Mouse (Mus musculus) neural tube, embryonic 13.5 days (tissue): ENCODE measurements at regions not wholly inside any gene's neighbourhood (a gene's known extent, or its start where the extent isn't known, plus 50 kb on each side); places are given as distances from the start of the nearest gene placed in this dataset.
A peak's percentile ranks its signal among the peaks of the same experiment; 100 is the strongest.

Experiments
- ATAC-seq: fragments of 200-750 bp; cut with Nextera tagmentation; 2 replicates; pipeline ENCODE4 v1.8.0; 2017; ENCODE audit warnings: low read depth, mild to moderate bottlenecking, moderate TSS enrichment, moderate library complexity
- H3K27ac ChIP-seq: fragments of 300-500 bp; sonication (generic); replicated peaks from 2 replicates; pipeline ENCODE4 v1.5.1; 2015; ENCODE audit warnings: moderate library complexity, mild to moderate bottlenecking, inconsistent platforms
- H3K27me3 ChIP-seq: fragments of 300-500 bp; sonication (generic); 2 replicates; pipeline ENCODE4 v1.6.1; 2015; ENCODE audit warnings: mild to moderate bottlenecking, inconsistent platforms
- H3K36me3 ChIP-seq: fragments of 300-500 bp; sonication (generic); 2 replicates; pipeline ENCODE4 v1.6.1; 2015; ENCODE audit warnings: mild to moderate bottlenecking, inconsistent platforms
- H3K4me1 ChIP-seq: fragments of 300-500 bp; sonication (generic); replicated peaks from 2 replicates; pipeline ENCODE4 v1.6.1; 2015; ENCODE audit warnings: inconsistent platforms
- H3K4me2 ChIP-seq: fragments of 300-500 bp; sonication (generic); 2 replicates; pipeline ENCODE4 v1.6.1; 2015; ENCODE audit warnings: inconsistent platforms, mild to moderate bottlenecking, moderate library complexity
- H3K4me3 ChIP-seq: fragments of 300-500 bp; sonication (generic); 2 replicates; pipeline ENCODE4 v1.5.1; 2015; ENCODE audit warnings: mild to moderate bottlenecking, inconsistent platforms
- H3K9ac ChIP-seq: fragments of 300-500 bp; sonication (generic); 2 replicates; pipeline ENCODE4 v1.6.1; 2015; ENCODE audit warnings: moderate library complexity, mild to moderate bottlenecking, inconsistent platforms
- H3K9me3 ChIP-seq: fragments of 300-500 bp; sonication (generic); 2 replicates; pipeline ENCODE4 v1.6.1; 2016; ENCODE audit warnings: inconsistent platforms
- WGBS: fragments of 180-500 bp; shearing (Covaris S2); methylation state at CpG from one replicate; pipeline ENCODE4 v1.1.7; 2015; 5-methylcytosine and 5-hydroxymethylcytosine counted together

DNA sequence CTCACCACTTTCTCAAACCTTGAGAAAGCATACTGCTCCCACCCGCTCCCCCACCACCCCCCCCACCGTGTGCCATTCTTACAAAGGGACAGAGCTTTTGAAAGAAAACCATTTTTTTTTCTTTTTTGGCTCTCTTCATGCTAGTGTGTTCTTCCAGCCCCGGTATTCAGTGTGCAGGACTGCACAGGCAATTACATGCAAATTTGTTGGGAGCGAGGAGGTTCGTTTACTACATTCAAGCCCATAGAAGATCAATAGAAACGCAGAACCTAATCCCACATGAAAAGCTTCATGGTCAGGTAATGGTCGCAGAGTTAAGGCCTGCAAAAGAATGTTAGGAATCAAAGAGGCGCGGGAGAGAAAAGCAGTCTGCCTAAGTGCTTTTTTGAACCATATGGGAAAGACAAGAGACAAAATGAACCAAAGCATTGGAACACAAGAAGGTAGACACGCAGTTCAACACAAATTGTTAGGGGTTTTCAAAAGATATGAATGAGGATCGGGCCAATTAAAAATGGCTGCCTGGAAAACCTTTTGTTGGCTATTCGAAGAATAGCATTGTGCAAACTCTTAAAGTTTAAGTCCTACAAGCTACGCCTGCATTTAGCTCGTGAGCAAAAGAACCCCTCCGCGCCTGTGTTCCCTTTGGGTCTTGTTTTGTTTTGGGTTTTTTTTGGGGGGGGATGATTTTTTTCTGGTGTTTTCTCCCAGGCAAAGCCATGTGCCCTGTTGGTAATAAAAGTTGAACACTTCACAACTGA, 166.6 kb upstream of the Id4 start:
- H3K27me3 ChIP-seq, result no peaks in the 10 kb centered on the region
- no peak overlapping the region for H3K27ac ChIP-seq
- 70% methylated on average over 16 of the region's 16 CpGs for WGBS
- H3K4me2 ChIP-seq, result no peak overlapping the region
- no peaks in the 10 kb centered on the region for H3K36me3 ChIP-seq
- no peaks in the 10 kb centered on the region for H3K9me3 ChIP-seq
- no peak for ATAC-seq
- no peaks in the 10 kb centered on the region for H3K4me1 ChIP-seq
- H3K9ac ChIP-seq, result no peak overlapping the region
- no peak overlapping the region for H3K4me3 ChIP-seq

DNA sequence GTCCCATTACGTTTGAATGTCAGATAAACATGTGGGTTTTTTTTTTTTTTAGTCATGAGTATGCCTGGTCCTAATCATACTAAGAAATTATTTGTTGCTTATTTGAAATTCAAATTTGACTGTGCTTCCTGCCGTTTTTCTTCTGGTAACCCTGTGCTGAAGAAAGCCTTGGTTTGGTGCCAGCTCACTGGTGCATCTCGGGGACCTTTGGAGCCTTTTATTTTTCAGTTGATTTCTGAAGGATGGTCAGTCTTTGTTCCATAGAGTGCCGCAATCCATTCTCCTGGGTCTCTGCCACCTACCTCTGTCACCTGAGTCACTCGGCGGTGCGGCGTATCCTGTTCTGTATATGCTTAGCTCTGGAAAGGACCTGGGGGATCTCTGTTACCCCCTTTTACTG, 158.9 kb upstream of the Id4 start:
- ATAC-seq, result no peak
- Histone ChIP-seq H3K4me3 (no peak overlapping the region), H3K9ac (no peak overlapping the region), H3K9me3 (no peaks in the 10 kb centered on the region), H3K36me3 (no peaks in the 10 kb centered on the region), H3K27ac (peak overlapping the region; percentile 68), H3K27me3 (no peaks in the 10 kb centered on the region), H3K4me2 (no peak overlapping the region), H3K4me1 (peaks cover 34% of the 10 kb centered on the region)
- WGBS, result 67% methylated on average over 8 of the region's 8 CpGs

DNA sequence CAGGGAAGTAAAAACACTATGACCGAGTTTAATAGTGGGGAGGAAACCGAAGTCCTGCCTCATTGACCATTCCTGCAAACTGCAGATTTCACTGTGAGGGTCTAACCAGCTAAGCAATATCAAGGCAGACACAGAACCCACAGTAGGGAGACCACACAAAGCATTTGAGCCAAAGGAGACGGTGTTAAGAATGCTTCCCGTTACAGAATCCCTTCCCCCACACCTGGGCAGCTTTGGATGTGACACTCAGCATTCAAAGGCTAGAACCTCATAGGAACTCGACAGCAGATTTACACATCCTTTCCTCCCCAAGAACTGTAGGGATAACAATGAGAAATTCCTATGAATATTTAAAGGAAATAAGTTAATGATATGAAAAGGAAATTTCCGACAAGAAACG, 158.5 kb upstream of the Id4 start:
- Histone ChIP-seq H3K9ac (no peak overlapping the region), H3K4me3 (no peak overlapping the region), H3K4me2 (no peak overlapping the region), H3K4me1 (peaks cover 34% of the 10 kb centered on the region), H3K36me3 (no peaks in the 10 kb centered on the region), H3K9me3 (no peaks in the 10 kb centered on the region), H3K27ac (peak overlapping the region; percentile 68), H3K27me3 (no peaks in the 10 kb centered on the region)
- WGBS, result 46% methylated on average over 7 of the region's 7 CpGs
- no peak for ATAC-seq

DNA sequence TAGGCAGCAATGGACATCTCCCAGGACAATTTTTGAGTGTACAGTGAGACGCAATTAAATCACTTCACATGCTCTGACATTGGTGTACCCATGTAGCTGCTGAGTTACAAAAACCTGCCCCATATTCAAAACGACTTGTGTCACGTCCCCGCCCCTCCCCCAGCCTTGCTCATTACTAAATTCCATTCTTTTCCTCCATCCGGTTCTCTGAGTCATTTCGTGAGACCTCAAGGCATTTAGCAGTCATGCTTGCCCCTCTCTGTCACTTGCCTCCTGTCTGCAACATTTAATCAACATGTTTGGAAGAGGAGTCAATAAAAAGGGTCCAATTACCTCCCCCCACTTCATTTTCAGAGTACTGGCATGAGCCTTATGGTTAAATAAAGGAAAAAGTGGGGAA, 156.3 kb upstream of the Id4 start:
- Histone ChIP-seq H3K4me2 (no peak overlapping the region), H3K4me1 (peaks cover 34% of the 10 kb centered on the region), H3K36me3 (no peaks in the 10 kb centered on the region), H3K27me3 (no peaks in the 10 kb centered on the region), H3K9ac (no peak overlapping the region), H3K9me3 (no peaks in the 10 kb centered on the region), H3K27ac (no peak overlapping the region), H3K4me3 (no peak overlapping the region)
- ATAC-seq, result no peak
- 62% methylated on average over 6 of the region's 6 CpGs for WGBS

- Histone ChIP-seq H3K9ac (no peak overlapping the region), H3K4me1 (peaks cover 32% of the 10 kb centered on the region), H3K27me3 (no peaks in the 10 kb centered on the region), H3K36me3 (no peaks in the 10 kb centered on the region), H3K4me2 (0 out of 2 replicates have a peak overlapping the region, but pooled peaks have one; percentile 18), H3K4me3 (no peak overlapping the region), H3K27ac (peak overlapping the region; percentile 65; the same call in 1 of the 2 replicates), H3K9me3 (no peaks in the 10 kb centered on the region)
- WGBS, result 29% methylated on average over 5 of the region's 5 CpGs
- no peak for ATAC-seq
Observed at GRCm38 (mm10) chr13:48106946-48107345, 154.1 kb upstream of the Id4 start.

GRCm38 (mm10) chr13:48115890-48116289, 145.1 kb upstream of the Id4 start:
- no peak overlapping the region for H3K9ac ChIP-seq
- H3K36me3 ChIP-seq, result no peaks in the 10 kb centered on the region
- H3K4me2 ChIP-seq, result no peak overlapping the region
- H3K4me3 ChIP-seq, result no peak overlapping the region
- H3K4me1 ChIP-seq, result no peaks in the 10 kb centered on the region
- H3K27ac ChIP-seq, result no peak overlapping the region
- no peak for ATAC-seq
- no peaks in the 10 kb centered on the region for H3K27me3 ChIP-seq
- WGBS, result 83% methylated on average over 7 of the region's 7 CpGs
- H3K9me3 ChIP-seq, result 0 out of 2 replicates have a peak, but pooled peaks cover 5% of the 10 kb centered on the region

DNA sequence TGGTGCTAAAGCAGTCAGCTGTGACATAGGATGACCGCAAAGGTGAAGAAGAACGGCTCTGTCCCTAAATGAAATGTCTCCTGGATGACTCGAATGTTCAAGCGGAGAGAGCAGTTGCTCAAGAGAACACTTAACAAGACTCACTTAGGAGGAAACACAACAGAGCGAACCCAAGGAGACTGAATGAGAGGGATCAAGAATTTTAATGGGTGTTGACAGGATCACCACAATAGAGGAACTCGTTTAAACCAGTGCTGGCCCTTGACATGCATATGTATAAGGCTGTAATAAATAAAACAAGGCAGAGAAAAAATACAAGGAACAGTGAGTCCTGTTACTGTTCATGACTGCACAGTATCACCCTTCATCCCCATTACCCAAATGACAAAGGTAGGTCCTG, 134.4 kb upstream of the Id4 start:
- H3K4me1 ChIP-seq, result peaks cover 39% of the 10 kb centered on the region
- H3K27me3 ChIP-seq, result no peaks in the 10 kb centered on the region
- H3K4me3 ChIP-seq, result no peak overlapping the region
- peak; percentile 38 for ATAC-seq
- no peaks in the 10 kb centered on the region for H3K36me3 ChIP-seq
- H3K27ac ChIP-seq, result peak overlapping the region; percentile 49; the same call in 1 of the 2 replicates
- WGBS, result 19% methylated on average over 6 of the region's 6 CpGs
- no peaks in the 10 kb centered on the region for H3K9me3 ChIP-seq
- H3K4me2 ChIP-seq, result no peak overlapping the region
- H3K9ac ChIP-seq, result no peak overlapping the region

DNA sequence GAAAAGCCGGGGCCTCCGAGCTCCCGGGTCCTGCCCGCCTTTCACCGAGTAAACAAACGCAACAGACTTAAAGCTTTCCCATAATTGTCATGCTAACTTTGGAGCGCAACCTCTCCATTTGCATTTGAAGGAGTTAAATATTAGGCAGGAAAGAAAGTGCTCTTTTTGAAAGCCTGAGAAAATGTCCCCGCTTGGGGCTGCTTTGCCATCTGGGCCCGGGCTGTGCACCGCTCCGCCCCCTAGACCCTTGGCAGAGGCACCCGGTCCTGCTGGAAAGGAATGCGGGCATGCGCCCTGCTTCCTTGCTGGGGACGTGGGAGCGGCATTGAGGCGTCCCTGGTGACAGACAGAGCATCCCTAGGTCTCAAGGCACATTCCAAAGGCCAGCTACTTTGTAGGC, 130.3 kb upstream of the Id4 start:
- Histone ChIP-seq H3K9me3 (no peaks in the 10 kb centered on the region), H3K27me3 (no peaks in the 10 kb centered on the region), H3K36me3 (no peaks in the 10 kb centered on the region), H3K4me2 (peak overlapping the region; percentile 41), H3K4me1 (peaks cover 52% of the 10 kb centered on the region), H3K9ac (no peak overlapping the region), H3K4me3 (no peak overlapping the region), H3K27ac (peak overlapping the region; percentile 78)
- WGBS, result under 1% methylated on average over 17 of the region's 17 CpGs
- ATAC-seq, result peak; percentile 86

DNA sequence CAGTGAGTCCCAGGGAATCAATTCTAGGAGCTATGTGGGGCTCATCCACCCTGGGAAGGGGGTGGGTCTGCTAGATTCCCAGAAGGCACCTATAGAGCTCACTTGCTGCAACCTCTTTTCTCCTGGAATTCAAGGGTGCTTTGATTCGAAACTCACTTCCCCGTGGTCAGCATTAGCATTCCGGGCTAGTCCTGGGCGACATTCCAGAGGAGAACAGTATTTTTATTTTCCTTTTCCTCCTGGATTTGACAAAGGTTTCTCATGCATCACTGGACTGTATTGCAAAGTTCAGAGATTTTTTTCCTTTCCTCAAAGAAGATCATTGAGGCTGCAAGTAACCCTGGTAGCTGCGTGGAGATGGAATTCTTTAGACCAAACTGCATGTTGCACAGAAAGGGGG, 129.3 kb upstream of the Id4 start:
- peak; percentile 52; the same call in 1 of the 2 replicates for ATAC-seq
- no peak overlapping the region for H3K4me3 ChIP-seq
- peak overlapping the region; percentile 78 for H3K27ac ChIP-seq
- 16% methylated on average over 5 of the region's 5 CpGs for WGBS
- H3K4me2 ChIP-seq, result peak overlapping the region; percentile 41; the same call in 1 of the 2 replicates
- H3K4me1 ChIP-seq, result peaks cover 51% of the 10 kb centered on the region
- H3K27me3 ChIP-seq, result no peaks in the 10 kb centered on the region
- no peak overlapping the region for H3K9ac ChIP-seq
- no peaks in the 10 kb centered on the region for H3K36me3 ChIP-seq
- no peaks in the 10 kb centered on the region for H3K9me3 ChIP-seq

DNA sequence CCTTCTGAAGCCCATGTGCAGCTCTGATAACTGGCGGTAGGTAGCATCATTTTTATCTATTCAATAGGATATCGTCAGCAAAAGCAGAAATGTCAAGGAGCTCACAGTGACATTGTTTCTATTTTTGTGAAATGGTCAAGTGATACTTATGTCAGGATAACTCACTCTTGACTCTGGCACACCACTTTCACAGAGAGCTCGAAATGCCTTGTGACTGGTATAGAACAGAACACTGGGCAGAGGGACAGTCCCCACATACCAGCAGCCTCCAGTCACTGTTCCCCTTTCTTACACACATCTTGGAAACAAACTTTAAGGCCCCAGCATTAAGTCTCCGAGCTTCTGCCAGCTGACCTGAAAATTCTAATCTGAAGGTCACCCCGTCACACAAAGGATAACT, 115.1 kb upstream of the Id4 start:
- Histone ChIP-seq H3K27me3 (no peaks in the 10 kb centered on the region), H3K36me3 (no peaks in the 10 kb centered on the region), H3K9me3 (no peaks in the 10 kb centered on the region), H3K9ac (no peak overlapping the region), H3K4me3 (no peak overlapping the region), H3K27ac (no peak overlapping the region), H3K4me1 (no peaks in the 10 kb centered on the region), H3K4me2 (no peak overlapping the region)
- no peak for ATAC-seq
- WGBS, result 90% methylated on average over 5 of the region's 5 CpGs

GRCm38 (mm10) chr13:48147061-48147460, 114.0 kb upstream of the Id4 start:
- no peaks in the 10 kb centered on the region for H3K9me3 ChIP-seq
- H3K36me3 ChIP-seq, result no peaks in the 10 kb centered on the region
- H3K4me2 ChIP-seq, result no peak overlapping the region
- no peak overlapping the region for H3K4me3 ChIP-seq
- H3K9ac ChIP-seq, result no peak overlapping the region
- H3K27ac ChIP-seq, result no peak overlapping the region
- H3K4me1 ChIP-seq, result no peaks in the 10 kb centered on the region
- no peak for ATAC-seq
- no peaks in the 10 kb centered on the region for H3K27me3 ChIP-seq
- 85% methylated on average over 7 of the region's 7 CpGs for WGBS

DNA sequence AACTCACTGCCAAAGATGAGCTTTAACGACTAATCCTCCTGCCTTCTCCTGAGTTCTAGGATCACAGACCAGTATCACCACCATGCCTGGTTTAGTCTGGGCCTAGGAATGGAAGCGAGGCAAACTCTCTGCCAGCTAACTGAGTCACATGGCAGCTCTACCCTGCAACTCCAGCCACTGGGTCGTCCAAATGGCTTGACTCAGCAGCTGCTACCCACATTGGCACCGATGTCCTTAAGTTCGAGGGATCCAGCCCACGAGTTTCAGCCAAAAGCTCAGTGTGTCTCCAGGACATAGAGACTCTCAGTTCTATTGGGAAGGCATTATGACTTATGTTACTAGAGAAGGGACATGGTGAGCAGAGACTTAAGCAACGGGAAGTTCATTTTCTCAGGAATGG, 107.8 kb upstream of the Id4 start:
- Histone ChIP-seq H3K27me3 (no peaks in the 10 kb centered on the region), H3K4me1 (peaks cover 25% of the 10 kb centered on the region), H3K27ac (peak overlapping the region; percentile 74), H3K4me2 (no peak overlapping the region), H3K36me3 (no peaks in the 10 kb centered on the region), H3K9me3 (no peaks in the 10 kb centered on the region), H3K9ac (no peak overlapping the region), H3K4me3 (no peak overlapping the region)
- peak; percentile 36; the same call in 1 of the 2 replicates for ATAC-seq
- WGBS, result 36% methylated on average over 7 of the region's 7 CpGs
